Mouse (Mus musculus): ENCODE measurements around the gene Vps41.

DNA sequence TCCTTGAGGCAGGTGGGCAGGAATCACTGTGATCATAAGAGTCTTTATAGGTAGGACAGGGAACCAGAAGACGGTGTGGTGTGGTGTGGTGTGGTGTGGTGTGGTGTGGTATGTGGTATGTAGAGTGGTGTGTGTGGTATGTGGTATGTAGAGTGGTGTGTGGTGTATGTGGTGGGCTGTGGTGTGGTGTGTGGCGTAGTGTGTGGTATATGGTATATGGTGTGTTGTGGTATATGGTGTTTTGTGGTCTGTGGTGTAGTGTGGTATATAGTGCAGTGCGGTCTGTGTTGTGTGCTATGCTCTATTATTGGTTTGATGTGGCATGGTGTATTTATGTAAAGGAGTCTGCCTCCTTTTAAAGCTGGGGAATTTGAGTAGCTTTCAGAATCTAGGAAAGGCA, 13.6 kb downstream of the Vps41 start:
- TF ChIP-seq CTCF (IDR thresholded peaks at IDR 0.05; ENCODE audit: control insufficient read depth, insufficient read depth, insufficient read length) (no peak), USF1 (IDR thresholded peaks at IDR 0.05; ENCODE audit: low read depth) (no peak)
